Mouse (Mus musculus) adrenal gland, postnatal 14 days (tissue): ENCODE measurements around the gene Chrna3. TPM values are rescaled to one million over a fixed set of nuclear protein-coding genes. Genes with fewer than 3 reads are reported as not detected.
A peak's percentile ranks its signal among the peaks of the same experiment; 100 is the strongest.

ENCODE experiments used
- DNase-seq: peaks from one replicate; pipeline ENCODE4 v3.0.0; 2021; ENCODE audit warnings: mixed read lengths
- total RNA-seq: library from RNA; stranded (reverse); gene quantifications from 2 replicates; pipeline ENCODE4 v1.2.3, GENCODE M21; 2021

Chrna3 gene
- total RNA-seq, 1 experiment from 2014 or later = 9.6 TPM

DNA sequence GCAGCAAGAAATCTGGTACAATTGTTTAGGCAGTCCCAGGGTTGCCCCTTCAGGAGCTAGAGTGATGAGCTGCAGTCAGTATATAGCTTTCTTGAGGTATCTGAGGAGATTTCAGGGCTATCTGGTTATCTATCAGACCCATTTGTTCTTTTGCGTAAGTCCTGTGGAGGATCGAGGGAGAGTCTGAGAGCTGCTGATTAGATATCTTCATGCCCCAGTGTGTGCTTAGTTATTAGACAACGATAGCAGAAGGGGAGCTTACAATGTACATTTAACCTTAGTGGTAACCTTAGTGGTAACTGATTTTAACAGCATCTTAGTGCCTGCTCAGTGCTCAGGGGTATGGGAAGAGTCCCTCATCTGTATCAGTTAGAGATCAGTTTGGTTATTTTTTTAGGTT, 30.7 kb downstream of the Chrna3 start:
- no peak for DNase-seq

DNA sequence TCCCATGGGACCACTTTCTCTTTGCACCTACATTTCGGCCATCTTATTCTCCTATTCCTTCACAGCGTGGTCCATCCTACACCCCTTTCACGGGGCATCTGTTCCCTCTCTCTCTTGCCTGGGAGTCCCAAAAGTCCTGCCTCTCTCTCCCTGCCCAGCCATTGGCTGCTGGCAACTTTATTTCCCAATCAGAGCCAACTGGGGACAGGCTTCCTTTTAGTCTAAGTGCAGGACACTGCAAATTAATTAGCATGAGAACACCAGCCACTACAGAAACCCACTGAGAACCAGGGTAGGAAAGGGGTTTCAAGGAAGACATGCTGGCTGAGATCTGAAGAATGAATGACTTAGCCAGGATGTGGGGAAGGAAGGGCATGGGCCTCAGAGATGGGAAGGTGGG, 32.0 kb downstream of the Chrna3 start:
- no peak for DNase-seq

DNA sequence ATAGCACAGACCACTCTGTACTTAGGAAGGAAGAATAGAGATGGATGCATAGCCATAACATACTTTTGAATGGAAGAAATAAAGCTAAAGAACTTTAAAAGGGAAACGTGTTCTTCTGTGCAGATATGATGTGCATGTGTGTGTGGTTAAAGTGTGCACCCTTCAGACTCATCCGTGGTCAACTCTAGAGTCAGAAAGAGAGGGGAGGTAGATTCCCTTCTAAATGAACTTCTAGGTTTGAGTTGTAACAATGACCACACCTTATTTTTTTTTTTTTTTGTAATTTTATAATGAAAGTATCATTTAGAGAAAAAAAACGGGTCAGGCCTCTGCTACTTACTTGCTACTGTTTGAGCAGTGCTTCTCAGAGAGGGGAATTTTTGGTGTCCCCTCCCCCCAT, 36.0 kb downstream of the Chrna3 start:
- DNase-seq = no peak

DNA sequence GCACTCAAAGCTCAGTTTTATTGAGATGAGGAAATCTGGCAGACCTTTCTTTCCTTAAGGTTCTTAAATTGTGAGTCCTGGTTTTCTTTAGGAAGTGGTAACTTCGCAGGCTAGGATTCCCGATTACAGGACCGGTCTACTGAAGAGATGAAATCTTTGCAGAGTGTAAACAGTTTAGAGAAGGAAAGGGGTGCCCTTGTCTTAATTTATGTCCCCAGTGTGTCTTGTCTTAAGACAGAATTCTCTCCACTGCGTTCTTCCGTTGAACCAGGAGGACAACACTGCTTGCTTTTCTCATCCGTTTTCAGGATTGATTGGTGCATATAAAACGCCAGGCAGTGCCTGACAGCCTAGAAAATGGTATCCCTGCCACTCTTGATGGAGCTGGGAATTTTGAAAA, 44.0 kb downstream of the Chrna3 start:
- DNase-seq = no peak

DNA sequence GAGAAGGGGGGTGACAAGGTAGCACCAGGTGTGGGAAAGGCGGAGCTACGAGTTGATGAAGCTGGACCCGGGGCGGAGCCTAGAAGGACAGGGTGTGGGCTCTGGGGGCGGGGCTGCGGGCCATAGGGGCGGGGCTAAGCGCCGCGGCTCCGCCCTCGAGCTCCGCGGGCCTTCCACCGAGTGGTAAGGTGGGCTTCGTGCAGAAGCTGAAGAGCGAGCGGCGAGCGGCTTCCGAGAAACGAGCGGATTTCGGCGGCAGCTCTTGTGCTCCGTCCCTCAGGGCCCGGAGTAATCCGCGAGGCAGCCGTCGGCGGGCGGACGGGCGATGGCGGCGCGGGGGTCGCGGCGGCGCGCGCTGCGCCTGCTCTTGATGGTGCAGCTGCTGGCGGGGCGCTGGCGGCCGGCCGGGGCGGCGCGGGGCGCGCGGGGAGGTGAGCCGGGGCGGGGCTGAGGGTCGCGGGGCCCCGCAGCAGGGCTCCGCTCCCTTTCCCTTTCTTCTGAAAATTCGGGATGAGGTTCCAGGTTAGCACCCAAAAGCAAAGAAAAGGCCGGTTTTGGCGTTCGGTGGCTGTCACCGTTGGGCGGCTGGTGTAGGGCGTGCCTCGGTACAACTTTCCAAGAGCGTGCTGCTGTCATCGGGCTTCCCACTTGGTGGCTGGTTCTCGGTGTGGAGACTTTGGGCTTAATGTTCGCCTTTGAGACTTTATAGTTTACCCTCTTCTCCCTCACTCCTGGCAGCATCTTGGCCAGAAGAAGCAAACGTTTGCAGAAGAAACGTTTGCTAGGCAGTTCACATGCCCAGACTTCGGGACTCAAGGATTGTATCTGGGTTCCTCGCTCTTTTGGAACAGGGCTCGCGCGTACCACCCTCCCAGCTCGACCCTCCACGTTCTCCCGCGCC, 44.8 kb downstream of the Chrna3 start:
- DNase-seq = peak; percentile 47

DNA sequence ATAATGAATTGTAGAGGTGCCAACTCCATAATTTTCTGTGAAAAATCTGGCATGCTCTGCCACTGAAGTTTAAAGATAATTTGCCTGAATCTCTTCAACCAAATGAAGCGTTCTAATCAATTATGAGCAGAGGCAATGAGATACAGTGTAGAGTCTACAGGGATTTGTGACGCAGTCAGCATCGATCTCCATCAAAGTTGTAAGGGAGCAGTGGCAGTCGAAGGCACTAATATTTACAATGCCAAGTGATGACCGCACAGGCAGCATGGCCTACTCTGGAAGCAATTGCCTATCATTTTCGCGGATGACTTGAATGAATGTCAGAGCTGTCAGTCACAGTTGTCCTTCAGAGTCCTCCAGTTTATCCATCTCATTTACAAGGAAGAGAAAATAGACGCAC, 45.7 kb downstream of the Chrna3 start, which contains the start of gene Chrna5:
Chrna5 (plus strand) TSS at position 207 of the 400 bp plus-strand sequence.
- DNase-seq = no peak

DNA sequence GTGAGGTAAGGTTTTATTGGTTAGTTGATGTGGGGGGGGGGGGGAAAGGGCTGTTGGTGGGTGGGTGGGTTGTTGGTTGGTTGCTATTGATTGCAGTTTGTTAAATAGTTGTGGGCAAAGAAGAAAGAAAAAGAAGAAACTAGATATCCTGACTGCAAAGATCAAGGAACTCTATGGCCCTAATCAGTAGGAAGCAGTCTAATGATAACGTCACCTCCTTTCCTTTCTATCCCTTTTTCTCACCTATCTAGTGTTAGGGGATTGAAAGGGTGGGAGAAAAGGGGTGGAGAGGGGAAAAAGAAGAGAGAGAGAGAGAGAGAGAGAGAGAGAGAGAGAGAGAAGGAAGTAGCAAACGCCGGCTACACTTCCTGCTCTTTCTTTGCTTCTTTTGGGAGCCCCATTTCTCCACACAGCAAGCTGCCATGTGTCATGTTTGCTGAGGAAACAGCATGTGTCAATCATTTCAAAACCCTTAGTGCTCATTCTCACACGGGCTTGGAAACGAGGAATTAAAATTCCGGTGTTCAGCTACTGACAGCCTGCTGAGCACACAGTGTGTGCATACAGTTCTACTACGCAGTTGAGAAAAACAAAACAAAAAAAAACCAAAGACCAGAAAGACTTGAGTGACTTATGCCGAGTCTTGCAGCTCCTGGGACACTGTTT, 56.3 kb downstream of the Chrna3 start:
- DNase-seq = no peak

DNA sequence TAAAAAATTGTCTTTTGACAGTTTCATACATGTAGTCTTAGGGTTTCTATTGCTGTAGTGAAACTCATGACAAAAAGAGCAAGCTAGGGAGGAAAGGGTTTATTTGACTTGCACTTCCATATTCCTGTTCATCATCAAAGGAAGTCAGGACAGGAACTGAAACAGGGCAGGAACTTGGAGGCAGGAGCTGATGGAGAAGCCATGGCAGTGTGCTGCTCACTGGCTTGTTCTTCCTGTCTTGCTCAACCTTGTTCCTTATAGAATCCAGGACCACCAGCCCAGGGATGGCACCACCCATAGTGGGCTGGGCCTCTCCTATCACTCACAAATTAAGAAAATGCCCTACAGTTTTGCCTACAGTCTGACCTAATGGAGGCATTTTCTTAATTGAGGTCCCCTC, 62.7 kb downstream of the Chrna3 start:
- no peak for DNase-seq

DNA sequence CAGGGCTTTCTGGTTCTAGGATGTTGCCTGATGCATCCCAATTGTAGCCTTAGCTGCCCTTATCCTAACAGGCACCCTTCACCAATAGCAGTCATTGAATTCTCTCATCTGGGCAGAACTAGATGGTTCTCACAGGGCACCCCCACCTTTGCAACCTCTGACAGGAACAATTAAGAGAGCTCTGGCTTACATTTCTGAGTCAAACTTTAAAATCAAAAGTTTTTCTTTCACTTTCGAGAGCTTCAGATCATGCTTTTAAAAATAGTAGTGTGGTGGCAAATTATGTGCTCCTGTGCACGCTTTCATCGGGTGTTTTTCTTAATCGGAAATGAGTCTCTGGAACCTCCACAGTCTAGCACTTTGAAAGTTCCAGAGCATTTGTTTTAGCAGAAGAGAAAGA, 65.3 kb downstream of the Chrna3 start:
- DNase-seq = no peak

Other genes starting within 250 kb of the Chrna3 start
- 48.8 and 53.9 TPM in 2 replicates for gene Ireb2, start 162.8 kb downstream of the Chrna3 start, total RNA-seq
- 2.4 and 8.6 TPM in 2 replicates for gene Hykk, start 109.3 kb downstream of the Chrna3 start, total RNA-seq
- 183 and 205 TPM in 2 replicates for gene Psma4, start 75.8 kb downstream of the Chrna3 start, total RNA-seq
- not detected in 2 replicates for gene AY074887, start 75.6 kb downstream of the Chrna3 start, total RNA-seq
- gene Chrna5, start 45.7 kb downstream of the Chrna3 start, total RNA-seq = 0.85 and 1.2 TPM in 2 replicates
- gene Chrnb4, start 22.2 kb upstream of the Chrna3 start, total RNA-seq = 4.3 and 6.6 TPM in 2 replicates
- 46.7 and 47.5 TPM in 2 replicates for gene Ube2q2, start 122.3 kb upstream of the Chrna3 start, total RNA-seq
- 27.5 and 31.5 TPM in 2 replicates for gene Fbxo22, start 182.4 kb upstream of the Chrna3 start, total RNA-seq